Mouse (Mus musculus) C2C12 (cell line): Measurements from ENCODE around the gene Atp10b.

Experiments used
- CTCF ChIP-seq: IDR thresholded peaks from one replicate; pipeline ENCODE4 v1.5.1; 2011; ENCODE audit not compliant: control insufficient read depth, insufficient read depth, insufficient read length
- USF1 ChIP-seq: IDR thresholded peaks from one replicate; pipeline ENCODE4 v1.6.1; 2011; ENCODE audit warnings: low read depth, mild to moderate bottlenecking, control low read depth, moderate library complexity

- TF ChIP-seq CTCF: no peak
- TF ChIP-seq USF1: no peak
Measured at GRCm38 (mm10) chr11:43257291-43257690, 107.6 kb downstream of the Atp10b start.
